Mouse (Mus musculus): ENCODE measurements around the gene Shb.
"Not testable (repeated sequence)": the region's sequence is repeated elsewhere in the genome, so short reads cannot be mapped to it uniquely, and the experiment has no call there.

The Shb gene

GRCm38 (mm10) chr4:45416314-45416713 lies 116.0 kb downstream of the Shb start:
- no peak for DNase-seq

DNA sequence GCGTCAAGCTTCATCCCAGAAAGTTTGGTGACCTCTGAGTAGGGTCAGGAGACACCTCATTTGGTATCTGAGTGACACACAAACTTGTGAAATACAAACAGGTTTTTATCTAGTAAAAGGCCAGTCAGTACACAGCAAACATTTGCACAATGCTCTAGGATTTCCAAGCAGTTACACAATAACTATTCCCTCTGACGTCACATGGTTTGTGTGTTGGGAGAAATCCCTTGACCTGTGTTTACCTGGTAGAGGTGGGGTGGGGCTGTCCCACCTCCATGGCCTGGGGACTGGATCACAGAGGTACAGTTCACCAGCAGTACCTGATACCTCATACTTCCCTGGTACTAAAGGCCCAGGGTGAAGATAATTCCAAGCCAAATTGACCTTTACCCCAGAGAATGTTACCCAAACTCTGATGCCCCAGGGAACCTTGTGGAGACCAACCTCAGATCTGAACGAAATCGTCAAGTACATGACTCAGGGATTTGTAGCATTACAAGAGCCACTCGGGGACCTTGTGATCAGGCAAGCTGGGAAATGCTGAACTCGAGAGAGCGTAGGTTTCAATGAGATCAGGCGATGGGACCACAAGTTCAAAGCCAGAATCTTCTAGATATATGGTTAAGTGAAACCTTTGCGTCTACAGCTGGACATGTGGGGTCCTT lies 118.5 kb downstream of the Shb start:
- no peak for DNase-seq

DNA sequence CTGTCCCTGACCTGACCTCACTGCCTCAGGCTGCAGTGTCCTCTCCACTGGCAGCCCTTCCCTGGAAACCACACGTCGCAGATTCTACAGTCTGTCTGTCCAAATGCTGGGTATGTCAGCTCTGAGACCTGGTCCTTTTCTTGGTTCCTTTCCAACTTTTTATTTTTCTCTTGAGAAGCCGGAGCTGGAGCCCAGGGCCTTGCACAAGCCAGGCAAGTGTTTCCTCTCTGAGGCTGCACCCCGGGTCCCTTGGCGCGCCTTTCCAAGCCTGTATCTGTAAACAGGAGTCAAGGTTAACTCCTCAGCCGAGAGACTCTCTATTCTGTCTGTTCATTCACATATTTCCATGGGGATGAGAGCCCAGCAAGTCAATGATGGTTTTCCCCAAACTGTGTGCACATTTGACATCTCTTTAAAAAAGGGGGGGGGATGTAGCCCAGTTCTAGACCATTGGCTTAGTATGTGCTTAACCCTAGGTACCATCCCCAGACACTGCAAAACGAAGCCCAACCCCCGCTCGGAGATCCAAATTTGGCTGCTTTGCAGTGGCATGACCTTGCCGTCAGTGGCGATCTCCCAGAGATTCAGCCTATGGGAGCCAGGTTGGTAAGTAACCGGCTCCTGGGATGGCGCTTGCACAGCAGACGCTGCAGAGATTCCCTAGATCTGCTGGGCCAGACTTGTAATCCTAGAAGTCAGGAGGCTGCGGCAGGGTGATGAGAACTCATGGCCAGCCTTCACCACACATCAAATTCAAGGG lies 119.7 kb downstream of the Shb start:
- DNase-seq: no peak

GRCm38 (mm10) chr4:45411181-45411790 lies 121.0 kb downstream of the Shb start:
- no peak for DNase-seq

DNA sequence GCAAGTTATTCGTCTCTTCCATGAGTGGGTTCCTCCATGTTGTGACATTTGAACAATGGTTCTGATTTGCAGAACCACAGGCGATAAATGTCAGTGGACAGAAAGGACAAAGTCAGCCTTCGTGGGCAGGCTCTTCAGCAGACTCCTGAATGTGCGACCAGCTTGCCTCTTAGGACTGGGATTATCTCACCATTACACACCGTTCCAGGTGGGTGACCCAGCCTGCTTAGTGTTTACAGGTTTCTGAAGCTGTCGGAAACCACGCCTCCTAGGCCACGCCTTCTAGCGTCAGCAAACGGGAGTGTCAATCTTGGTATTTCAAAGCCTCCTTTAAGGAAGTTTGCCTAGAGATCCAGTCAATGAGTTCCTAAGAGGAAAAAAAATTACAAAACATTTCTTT lies 123.0 kb downstream of the Shb start:
- peak; percentile 93 to 95 for DNase-seq

DNA sequence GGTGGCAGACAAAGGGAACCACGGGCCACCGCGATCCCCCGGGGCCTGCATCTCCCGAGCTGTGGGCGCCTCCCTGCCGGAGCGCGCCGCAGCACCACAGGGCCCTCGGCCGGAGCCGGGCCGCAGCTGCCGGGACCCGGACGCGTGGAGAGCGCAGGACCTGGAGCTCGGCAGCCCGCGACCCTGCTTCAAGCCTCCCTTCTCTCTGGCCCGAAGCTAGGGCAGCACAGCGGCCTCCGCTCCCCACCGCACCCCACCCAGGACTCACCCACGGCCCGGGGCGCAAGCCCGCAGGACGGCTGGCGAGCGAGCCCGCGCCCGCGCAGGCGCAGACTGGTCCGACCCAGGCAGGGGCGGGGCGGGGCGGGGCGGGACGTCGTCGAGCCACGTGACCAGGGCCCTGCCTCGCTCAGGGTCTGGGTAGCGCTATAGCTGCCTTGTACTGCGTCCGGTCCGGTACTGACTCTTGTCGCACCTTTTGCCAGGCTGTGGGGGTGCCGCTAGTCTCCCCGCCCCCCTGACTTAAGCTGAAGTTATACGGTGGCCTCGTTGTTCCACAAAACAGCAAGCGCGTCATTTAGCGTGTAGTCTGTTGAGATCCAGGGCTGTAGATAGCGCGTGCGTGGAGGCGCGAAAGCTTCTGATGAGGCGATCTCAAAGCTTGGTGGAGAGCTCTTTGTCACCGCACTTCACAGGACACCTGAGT lies 123.7 kb downstream of the Shb start, which contains the start of gene Slc25a51:
Gene Slc25a51, minus strand, starts transcription at position 340 of the 706 bp plus-strand sequence.
- DNase-seq: peak; percentile 88 to 90

DNA sequence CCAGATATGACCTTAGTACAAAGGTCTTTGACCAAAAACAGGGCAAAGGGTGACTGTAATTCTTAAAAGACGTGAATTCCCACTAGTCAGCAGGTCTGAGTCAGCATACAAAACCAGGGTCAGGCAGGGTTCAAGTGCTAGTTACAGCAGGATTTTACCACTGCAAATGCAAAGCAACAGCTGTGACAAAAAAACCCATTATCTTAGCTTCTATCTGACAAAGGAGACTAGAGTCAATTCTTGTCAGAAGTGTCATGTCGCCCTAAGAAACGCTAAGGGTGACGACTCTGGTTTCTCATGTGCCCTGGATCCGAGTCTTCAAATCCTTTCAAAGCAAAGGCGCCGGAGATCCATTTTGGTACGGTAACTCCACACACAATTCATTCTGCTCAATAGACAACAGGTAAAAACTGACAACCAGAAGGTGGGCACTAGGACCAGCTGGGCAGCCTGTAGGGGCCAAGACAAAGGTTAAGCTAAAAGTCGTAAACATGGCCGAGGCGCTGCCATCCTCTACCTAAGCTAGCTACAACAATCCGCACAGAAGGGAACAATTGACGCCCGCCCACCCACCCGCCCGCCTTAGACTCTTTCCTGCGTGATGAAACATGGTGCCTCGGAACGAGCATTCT lies 124.5 kb downstream of the Shb start:
- DNase-seq: peak; percentile 76 to 83

GRCm38 (mm10) chr4:45407001-45407702 lies 125.1 kb downstream of the Shb start:
- no peak for DNase-seq

- DNase-seq: no peak
Measured at GRCm38 (mm10) chr4:45406397-45406796, 125.9 kb downstream of the Shb start.

DNA sequence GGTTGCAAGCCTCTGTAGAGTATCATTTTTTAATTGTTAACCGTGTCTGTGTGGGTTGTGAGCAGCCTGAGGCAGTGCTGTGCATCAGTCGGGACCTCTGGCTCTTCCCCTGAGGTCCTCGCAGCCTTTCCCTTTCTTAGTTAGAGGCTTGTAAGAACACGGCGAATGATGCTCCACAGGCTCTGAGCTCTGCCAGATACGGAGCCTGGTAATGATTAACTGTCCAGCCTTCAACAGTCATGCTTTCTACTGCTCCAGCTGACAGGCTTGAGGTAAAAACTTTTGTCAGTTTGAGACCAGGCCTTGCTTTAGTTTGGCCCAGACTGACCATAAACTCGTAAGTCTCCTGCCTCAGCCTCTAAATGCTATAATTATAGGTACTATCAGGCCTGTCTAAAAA lies 127.0 kb downstream of the Shb start:
- peak; percentile 71 to 80 for DNase-seq

- DNase-seq: no peak
Measured at GRCm38 (mm10) chr4:45404086-45404485, 128.2 kb downstream of the Shb start.

DNA sequence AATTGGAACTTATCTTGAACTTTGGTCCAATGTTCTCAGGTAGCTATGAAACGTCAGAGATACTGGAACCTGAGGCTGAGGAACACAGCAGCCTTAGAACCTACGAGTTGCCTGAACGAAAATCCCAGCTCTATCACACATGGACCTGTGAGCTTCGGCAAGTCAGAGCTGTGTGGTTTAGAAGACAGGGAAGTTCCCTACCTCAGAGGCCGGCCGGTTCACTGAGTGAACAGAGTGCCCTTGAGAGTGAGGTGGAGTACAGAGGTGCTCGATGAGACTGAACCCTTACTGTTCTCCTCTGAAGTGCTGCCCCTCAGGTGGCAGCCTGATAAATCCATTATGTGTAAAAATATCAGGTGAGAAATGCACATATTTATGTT lies 128.8 kb downstream of the Shb start:
- DNase-seq: no peak

DNA sequence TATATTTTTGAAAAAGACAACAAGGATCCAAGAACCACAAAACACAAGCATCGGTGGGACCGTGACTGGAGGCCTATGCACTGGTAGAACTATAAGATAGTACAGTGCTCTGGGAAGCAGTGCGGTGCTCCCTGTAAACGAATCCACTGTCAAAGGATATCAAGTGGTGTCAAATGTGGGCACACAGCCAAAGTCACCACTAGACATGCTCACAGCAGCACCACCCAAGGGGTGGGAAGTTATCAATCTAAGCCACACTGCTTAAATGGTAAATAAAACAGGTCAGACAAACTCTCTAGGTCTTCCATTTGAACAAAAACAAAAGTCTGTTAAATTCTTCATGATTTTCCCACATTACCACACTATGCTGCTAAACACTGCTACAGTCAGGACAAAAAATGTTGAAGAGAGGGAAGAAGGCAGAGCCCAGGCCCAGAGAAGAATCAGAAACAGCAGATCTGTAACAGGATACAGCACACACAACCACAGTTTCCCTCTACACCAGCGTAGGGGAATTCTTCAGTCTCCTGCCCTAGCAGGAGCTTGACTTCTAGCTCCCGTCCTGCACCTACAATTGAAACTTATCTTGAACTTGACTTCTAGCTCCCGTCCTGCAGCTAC lies 129.3 kb downstream of the Shb start:
- no peak for DNase-seq

DNA sequence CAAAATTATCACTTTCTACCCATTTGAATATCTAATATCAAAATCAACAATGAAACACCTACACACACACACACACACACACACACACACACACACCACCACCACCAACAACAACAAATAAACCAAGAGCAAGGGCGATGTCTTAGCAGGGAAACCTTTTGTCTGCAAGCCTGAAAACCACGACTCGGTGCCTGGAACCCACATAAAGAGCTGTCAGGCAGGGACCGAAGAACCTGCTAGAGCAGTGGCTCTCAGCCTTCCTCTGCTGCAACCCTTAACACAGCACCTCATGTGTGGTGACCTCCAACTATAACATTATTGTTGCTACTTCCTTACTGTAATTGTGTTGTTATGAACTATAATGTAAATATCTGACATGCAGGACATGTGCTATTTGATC lies 130.0 kb downstream of the Shb start:
- no peak for DNase-seq

GRCm38 (mm10) chr4:45399421-45400210 lies 132.7 kb downstream of the Shb start:
- DNase-seq: no peak

DNA sequence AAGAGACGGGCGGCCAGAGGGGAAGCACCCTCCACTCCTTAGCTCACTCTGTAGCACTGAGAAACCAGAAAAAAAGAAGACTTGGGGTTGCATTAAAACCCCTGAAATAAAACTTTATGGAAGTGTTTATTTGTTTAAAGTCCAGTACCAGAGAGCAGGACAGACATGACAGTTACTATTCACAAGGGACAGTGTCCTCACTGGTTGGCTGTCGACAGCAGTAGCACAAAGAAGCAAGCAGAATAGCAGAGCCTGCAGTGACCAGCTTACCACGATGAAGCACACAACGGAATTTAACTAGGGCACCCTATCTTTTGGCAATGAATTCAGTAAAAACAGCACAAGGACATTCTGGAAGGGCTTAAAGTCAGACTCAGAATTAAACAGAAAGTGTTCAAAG lies 134.0 kb downstream of the Shb start:
- DNase-seq: not testable (repeated sequence)

DNA sequence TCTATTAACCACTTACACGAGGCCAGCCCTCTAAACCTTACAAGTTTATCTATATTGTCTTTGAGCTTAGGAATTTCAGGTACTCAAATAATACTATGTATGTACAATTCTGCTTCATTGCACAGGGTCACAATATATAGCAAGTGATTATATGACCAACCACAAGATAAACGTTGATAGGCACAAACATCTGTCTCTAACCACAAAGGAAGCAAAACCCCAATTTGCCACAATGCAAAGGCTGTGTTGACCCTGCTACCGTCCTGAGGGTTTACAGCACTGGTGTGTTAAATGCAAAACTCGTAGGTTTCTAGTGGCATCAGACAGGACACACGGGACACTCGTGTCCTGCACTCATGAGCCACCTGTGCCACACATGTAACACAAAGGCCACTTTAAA lies 136.1 kb downstream of the Shb start:
- not testable (repeated sequence) for DNase-seq

DNA sequence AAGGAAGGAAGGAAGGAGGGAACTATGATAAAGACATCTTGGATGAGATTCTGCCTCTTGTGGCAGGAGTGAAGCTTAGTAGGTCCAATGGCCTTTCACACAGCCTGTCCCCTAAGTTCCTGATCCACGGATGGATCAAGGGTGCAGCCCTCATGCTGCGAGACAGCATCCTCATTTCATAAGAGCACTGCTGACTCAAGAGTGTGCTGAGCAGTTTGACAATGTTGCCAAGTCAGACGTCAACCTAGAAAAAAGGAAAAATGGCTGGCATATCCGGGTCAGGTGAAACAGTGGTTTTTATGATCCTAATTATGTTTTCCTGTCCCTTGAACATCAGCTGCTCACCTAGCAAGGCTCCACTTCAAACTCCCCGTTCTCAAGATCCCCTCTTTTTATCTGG lies 138.6 kb downstream of the Shb start:
- no peak for DNase-seq

GRCm38 (mm10) chr4:45392994-45393393 lies 139.3 kb downstream of the Shb start:
- no peak for DNase-seq

DNA sequence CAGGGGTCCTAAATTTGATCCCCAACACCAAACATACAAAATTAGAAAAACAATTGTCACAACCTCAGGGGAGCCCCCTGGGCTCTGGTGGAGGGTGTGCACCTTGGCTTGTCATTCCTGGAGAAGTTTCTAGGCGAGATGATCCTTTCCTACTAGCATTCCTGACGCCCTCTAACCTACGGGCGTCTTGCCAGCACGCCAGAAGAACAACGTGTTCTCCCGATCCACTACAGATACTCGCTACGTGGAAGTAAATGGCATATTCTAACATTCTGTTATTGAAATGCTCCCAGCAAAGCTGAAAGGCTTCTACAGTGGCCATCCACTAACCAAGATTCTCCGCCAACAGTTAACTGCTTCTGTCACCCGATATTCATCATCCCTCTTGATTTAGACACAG lies 139.7 kb downstream of the Shb start:
- peak in 1 of 2 experiments; percentile 64 for DNase-seq

DNA sequence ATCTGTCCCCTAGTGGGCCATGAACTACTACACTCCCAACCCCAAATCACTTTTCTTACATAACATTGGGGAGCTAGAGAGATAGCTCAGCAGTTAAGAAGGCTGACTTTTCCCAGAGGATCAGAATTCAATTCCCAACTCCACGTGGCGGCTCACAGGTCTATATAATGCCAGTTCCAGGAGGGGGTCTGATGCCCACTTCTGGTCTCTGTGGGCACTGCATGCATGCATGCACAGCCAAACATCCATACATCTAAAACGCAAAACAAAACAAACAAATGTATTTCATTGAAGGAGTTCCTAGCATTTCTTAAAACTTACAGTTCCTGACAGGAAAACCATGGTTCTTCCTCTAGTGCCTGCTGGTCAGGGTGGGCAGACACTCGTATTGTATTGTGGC lies 140.2 kb downstream of the Shb start:
- no peak for DNase-seq
